Mouse (Mus musculus): ENCODE measurements around the gene Jdp2. TPM values are rescaled to one million over a fixed set of nuclear protein-coding genes. Genes with fewer than 3 reads are reported as not detected.
A peak's percentile ranks its signal among the peaks of the same experiment; 100 is the strongest.
"Not testable (repeated sequence)": the region's sequence is repeated elsewhere in the genome, so short reads cannot be mapped to it uniquely, and the experiment has no call there.

Gene Jdp2
- polyA plus RNA-seq, 1 experiment from 2014 or later = 0.56 TPM

DNA sequence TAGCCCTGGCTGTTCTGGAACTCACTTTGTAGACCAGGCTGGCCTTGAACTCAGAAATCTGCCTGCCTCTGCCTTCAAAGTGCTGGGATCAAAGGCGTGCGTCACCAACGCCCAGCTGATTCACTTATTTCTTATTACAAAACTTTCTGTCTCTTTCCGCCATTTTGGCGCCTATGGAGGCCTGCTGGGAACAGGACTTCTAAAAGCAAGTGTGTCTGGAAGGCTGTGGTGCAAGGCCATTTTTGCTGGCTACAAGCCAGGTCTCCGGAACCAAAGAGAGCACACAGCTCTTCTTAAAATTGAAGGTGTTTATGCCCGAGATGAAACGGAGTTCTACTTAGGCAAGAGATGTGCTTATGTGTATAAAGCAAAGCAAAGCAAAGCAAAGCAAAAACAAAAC, 63.4 kb downstream of the Jdp2 start:
- not testable (repeated sequence) for H3K36me3 ChIP-seq (ENCODE audit: control insufficient read depth, insufficient read depth, low read length)

DNA sequence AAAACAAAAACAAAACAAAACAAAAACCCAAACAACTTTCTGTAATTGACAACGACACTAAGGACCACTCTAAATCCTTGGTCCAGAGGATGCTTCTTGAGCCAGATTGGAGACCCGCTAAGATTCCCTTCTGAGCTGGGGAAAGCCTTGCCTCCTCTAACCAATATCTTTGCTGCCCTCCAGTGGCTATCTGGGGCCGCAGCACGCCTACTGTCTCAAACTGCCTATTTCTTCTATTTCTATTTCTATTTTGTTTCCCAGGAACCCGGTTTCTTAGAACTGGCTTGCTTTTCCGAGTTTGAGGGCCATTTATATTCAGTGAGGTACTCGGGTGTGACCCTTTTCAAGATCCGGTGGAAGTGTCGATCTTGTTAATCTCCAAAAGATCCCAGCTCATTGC, 64.1 kb downstream of the Jdp2 start:
- Histone ChIP-seq H3K4me1 (ENCODE audit: control insufficient read depth, insufficient read depth, low read depth, low read length) (no peaks in the 10 kb centered on the region), H3K4me3 (ENCODE audit: low read length) (no peak overlapping the region), H3K27ac (ENCODE audit: low read depth, low read length) (no peak overlapping the region), H3K4me2 (ENCODE audit: low read length) (peak overlapping the region; percentile 6; the same call in 1 of the 2 replicates), H3K9me3 (ENCODE audit: control insufficient read depth, low read length) (no peaks in the 10 kb centered on the region), H3K36me3 (ENCODE audit: control insufficient read depth, insufficient read depth, low read length) (no peaks in the 10 kb centered on the region), H3K9ac (ENCODE audit: low read depth, low read length) (no peak overlapping the region), H3K27me3 (replicated peaks; ENCODE audit: control insufficient read depth, insufficient read depth, low read length) (no peaks in the 10 kb centered on the region)
- WGBS = 15% methylated on average over 9 of the region's 9 CpGs
- peak; percentile 79 for ATAC-seq

More for the DNA sequence above, 63.4 kb downstream of the Jdp2 start:
- H3K4me3 ChIP-seq (ENCODE audit: low read length); ATAC-seq; H3K4me2 ChIP-seq (ENCODE audit: low read length); H3K27me3 ChIP-seq (replicated peaks; ENCODE audit: control insufficient read depth, insufficient read depth, low read length); H3K9me3 ChIP-seq (ENCODE audit: control insufficient read depth, low read length); H3K9ac ChIP-seq (ENCODE audit: low read depth, low read length); H3K27ac ChIP-seq (ENCODE audit: low read depth, low read length); H3K4me1 ChIP-seq (ENCODE audit: control insufficient read depth, insufficient read depth, low read depth, low read length): not testable (repeated sequence)
- 86% methylated on average over 8 of the region's 8 CpGs for WGBS

DNA sequence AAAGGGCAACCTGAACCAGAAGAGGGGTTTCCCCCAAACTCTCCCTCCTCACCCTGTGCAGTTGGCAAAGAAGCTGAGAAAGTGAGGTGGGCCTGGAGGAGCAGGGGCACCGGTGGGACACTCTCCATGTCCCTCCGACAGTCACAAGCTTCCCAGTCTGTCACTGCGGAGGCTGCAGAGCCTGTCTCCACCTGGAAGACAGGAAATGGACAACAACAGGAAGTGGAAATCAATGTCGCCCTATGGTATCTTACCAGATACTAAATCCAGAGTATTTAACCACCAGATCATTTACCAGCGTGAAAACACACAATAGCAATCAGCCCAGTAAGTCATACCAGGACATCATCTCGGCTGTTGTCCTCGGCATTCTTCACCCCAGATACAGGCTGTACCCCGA, 67.3 kb downstream of the Jdp2 start:
- H3K9ac ChIP-seq (ENCODE audit: low read depth, low read length) = no peak overlapping the region
- no peak for ATAC-seq
- WGBS = 92% methylated on average over 8 of the region's 8 CpGs

DNA sequence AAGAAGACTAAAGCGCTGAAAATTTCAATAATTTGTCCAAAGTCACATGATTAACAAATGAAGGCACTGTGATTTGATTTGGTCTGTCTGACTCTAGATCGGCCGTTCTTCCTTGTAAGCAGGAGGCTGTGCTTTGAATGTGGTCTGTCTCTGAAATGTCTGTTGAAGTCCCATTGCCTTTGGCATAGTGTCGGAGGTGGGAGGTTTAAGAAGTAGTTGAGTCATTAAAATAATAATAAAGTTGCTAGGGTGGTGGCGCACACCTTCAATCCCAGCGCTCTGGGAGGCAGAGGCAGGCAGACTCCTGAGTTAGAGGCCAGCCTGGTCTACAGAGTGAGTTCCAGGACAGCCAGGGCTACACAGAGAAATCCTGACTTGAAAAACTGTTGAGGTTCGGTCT, 68.2 kb downstream of the Jdp2 start:
- no peak overlapping the region for H3K4me2 ChIP-seq (ENCODE audit: low read length)
- H3K4me3 ChIP-seq (ENCODE audit: low read length) = no peak overlapping the region
- H3K9me3 ChIP-seq (ENCODE audit: control insufficient read depth, low read length) = no peaks in the 10 kb centered on the region
- H3K27ac ChIP-seq (ENCODE audit: low read depth, low read length) = no peak overlapping the region
- 94% methylated on average over 7 of the region's 7 CpGs for WGBS
- ATAC-seq = no peak
- H3K4me1 ChIP-seq (ENCODE audit: control insufficient read depth, insufficient read depth, low read depth, low read length) = no peaks in the 10 kb centered on the region
- no peaks in the 10 kb centered on the region for H3K36me3 ChIP-seq (ENCODE audit: control insufficient read depth, insufficient read depth, low read length)
- H3K27me3 ChIP-seq (replicated peaks; ENCODE audit: control insufficient read depth, insufficient read depth, low read length) = no peaks in the 10 kb centered on the region
- no peak overlapping the region for H3K9ac ChIP-seq (ENCODE audit: low read depth, low read length)

More for the DNA sequence above, 67.3 kb downstream of the Jdp2 start:
- no peaks in the 10 kb centered on the region for H3K4me1 ChIP-seq (ENCODE audit: control insufficient read depth, insufficient read depth, low read depth, low read length)
- no peak overlapping the region for H3K4me3 ChIP-seq (ENCODE audit: low read length)
- H3K4me2 ChIP-seq (ENCODE audit: low read length) = no peak overlapping the region
- H3K27me3 ChIP-seq (replicated peaks; ENCODE audit: control insufficient read depth, insufficient read depth, low read length) = no peaks in the 10 kb centered on the region
- no peaks in the 10 kb centered on the region for H3K9me3 ChIP-seq (ENCODE audit: control insufficient read depth, low read length)
- H3K27ac ChIP-seq (ENCODE audit: low read depth, low read length) = no peak overlapping the region
- no peaks in the 10 kb centered on the region for H3K36me3 ChIP-seq (ENCODE audit: control insufficient read depth, insufficient read depth, low read length)

DNA sequence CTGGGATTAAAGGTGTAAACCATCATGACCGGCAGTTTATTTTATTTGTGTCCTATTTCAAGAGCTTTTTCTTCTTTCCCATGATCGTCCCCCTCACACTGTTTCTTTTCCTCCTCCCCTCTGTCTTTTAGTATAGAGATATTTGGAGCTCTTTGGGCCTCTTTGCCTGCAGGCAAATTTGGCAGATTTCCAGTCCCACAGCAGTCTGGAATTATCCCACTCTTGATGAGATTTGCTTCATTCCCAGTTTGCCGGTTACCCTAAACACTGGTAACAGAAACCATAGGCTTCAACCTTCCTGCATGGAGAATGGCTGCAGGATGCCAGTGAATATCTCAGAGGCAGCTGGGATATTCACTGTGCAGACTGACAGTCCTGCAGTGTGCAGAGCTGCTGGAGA, 69.9 kb downstream of the Jdp2 start:
- Histone ChIP-seq H3K4me3 (ENCODE audit: low read length) (no peak overlapping the region), H3K9me3 (ENCODE audit: control insufficient read depth, low read length) (no peaks in the 10 kb centered on the region), H3K27ac (ENCODE audit: low read depth, low read length) (no peak overlapping the region), H3K36me3 (ENCODE audit: control insufficient read depth, insufficient read depth, low read length) (no peaks in the 10 kb centered on the region), H3K4me2 (ENCODE audit: low read length) (no peak overlapping the region), H3K9ac (ENCODE audit: low read depth, low read length) (no peak overlapping the region), H3K27me3 (replicated peaks; ENCODE audit: control insufficient read depth, insufficient read depth, low read length) (no peaks in the 10 kb centered on the region), H3K4me1 (ENCODE audit: control insufficient read depth, insufficient read depth, low read depth, low read length) (no peaks in the 10 kb centered on the region)
- no peak for ATAC-seq
- 43% methylated on average over 3 of the region's 3 CpGs for WGBS

DNA sequence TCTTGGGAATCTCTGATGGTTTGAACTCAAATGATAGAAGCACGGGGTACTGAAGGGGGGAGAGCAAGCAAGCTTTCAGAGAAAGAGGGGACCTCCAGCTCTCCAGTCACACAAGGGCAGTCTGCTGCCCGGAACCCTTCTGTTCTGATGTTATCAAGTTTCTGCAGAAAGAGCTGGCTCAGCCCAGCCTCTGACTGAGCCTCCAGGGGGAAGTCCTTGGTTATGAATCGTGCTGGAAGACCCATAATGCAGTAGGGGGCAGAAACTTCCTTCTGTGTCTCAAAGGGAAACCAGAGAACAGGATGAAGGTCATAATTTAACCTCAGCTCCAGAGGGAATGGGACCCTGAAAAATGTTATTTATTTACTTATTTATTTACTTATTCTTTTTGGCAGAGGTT, 71.3 kb downstream of the Jdp2 start:
- Histone ChIP-seq H3K4me3 (ENCODE audit: low read length) (no peak overlapping the region), H3K27ac (ENCODE audit: low read depth, low read length) (no peak overlapping the region), H3K4me2 (ENCODE audit: low read length) (no peak overlapping the region), H3K4me1 (ENCODE audit: control insufficient read depth, insufficient read depth, low read depth, low read length) (no peaks in the 10 kb centered on the region), H3K36me3 (ENCODE audit: control insufficient read depth, insufficient read depth, low read length) (no peaks in the 10 kb centered on the region), H3K27me3 (replicated peaks; ENCODE audit: control insufficient read depth, insufficient read depth, low read length) (no peaks in the 10 kb centered on the region), H3K9ac (ENCODE audit: low read depth, low read length) (no peak overlapping the region), H3K9me3 (ENCODE audit: control insufficient read depth, low read length) (no peaks in the 10 kb centered on the region)
- WGBS = 74% methylated on average over 3 of the region's 3 CpGs
- no peak for ATAC-seq

DNA sequence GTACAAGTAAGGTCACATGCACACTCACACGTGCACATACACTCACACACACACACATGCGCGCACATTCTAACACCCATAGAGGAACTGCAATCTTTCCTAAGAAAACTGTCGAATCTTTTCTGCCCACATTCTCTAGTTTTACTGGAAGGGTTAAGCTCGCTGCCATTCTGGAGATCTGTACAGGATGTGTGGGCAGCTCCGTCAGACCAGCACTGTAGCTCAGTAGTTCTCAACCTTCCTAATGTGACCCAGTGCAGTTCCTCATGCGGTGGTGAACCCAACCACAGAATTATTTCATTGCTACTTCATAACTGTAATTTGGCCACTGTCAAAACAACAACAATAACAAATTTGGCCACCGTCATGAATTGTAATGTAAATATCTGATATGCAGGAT, 75.1 kb downstream of the Jdp2 start:
- Histone ChIP-seq H3K4me3 (ENCODE audit: low read length) (no peak overlapping the region), H3K27ac (ENCODE audit: low read depth, low read length) (no peak overlapping the region), H3K4me1 (ENCODE audit: control insufficient read depth, insufficient read depth, low read depth, low read length) (no peaks in the 10 kb centered on the region), H3K9ac (ENCODE audit: low read depth, low read length) (no peak overlapping the region), H3K9me3 (ENCODE audit: control insufficient read depth, low read length) (no peaks in the 10 kb centered on the region), H3K4me2 (ENCODE audit: low read length) (no peak overlapping the region), H3K27me3 (replicated peaks; ENCODE audit: control insufficient read depth, insufficient read depth, low read length) (no peaks in the 10 kb centered on the region), H3K36me3 (ENCODE audit: control insufficient read depth, insufficient read depth, low read length) (no peaks in the 10 kb centered on the region)
- no peak for ATAC-seq
- WGBS = 92% methylated on average over 8 of the region's 8 CpGs

DNA sequence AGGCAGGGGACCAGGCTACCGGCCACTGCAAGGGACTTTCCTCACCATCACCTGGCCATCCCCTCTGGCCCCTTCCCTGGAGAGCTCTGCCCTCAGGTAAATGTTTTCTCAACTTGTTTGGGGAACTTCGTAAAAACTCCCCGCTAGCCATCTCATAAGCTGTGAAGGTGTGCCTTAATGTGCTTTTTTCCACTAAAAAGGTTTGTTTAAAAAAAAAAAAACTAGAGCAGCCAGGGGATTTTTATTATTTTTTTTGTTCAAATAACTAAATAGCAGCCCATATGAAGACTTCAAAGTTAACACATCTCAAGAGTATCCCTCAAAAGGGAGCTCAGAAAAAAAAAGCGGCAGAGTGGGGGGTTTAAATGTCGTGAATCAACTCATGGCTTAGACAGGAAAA, 80.3 kb downstream of the Jdp2 start:
- H3K27me3 ChIP-seq (replicated peaks; ENCODE audit: control insufficient read depth, insufficient read depth, low read length) = no peaks in the 10 kb centered on the region
- no peaks in the 10 kb centered on the region for H3K36me3 ChIP-seq (ENCODE audit: control insufficient read depth, insufficient read depth, low read length)
- no peak overlapping the region for H3K4me3 ChIP-seq (ENCODE audit: low read length)
- no peaks in the 10 kb centered on the region for H3K4me1 ChIP-seq (ENCODE audit: control insufficient read depth, insufficient read depth, low read depth, low read length)
- 91% methylated on average over 5 of the region's 5 CpGs for WGBS
- no peak for ATAC-seq
- no peak overlapping the region for H3K9ac ChIP-seq (ENCODE audit: low read depth, low read length)
- H3K4me2 ChIP-seq (ENCODE audit: low read length) = no peak overlapping the region
- no peak overlapping the region for H3K27ac ChIP-seq (ENCODE audit: low read depth, low read length)
- H3K9me3 ChIP-seq (ENCODE audit: control insufficient read depth, low read length) = no peaks in the 10 kb centered on the region

DNA sequence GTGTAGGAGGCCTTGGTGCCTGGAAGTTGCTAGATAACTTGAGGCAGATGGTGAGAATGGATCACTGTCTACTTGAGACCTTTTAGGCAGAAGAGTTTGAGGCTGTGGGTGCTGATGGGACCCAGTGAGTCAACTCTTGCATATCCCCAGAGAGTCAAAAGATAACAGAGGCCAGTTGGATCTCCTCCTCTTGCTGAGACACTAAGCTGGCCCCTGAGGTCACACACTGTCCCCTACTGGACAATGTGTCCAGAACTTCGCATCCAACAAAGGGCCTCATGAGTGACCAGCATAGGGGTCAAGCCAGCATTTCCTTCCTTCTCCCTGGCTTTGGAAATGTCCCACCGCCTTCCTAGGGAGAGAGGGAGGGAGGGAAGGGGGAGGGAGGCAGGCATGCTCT, 81.0 kb downstream of the Jdp2 start:
- no peak overlapping the region for H3K9ac ChIP-seq (ENCODE audit: low read depth, low read length)
- H3K4me2 ChIP-seq (ENCODE audit: low read length) = no peak overlapping the region
- WGBS = 68% methylated on average over 1 of the region's 2 CpGs
- no peaks in the 10 kb centered on the region for H3K4me1 ChIP-seq (ENCODE audit: control insufficient read depth, insufficient read depth, low read depth, low read length)
- no peak overlapping the region for H3K4me3 ChIP-seq (ENCODE audit: low read length)
- no peak overlapping the region for H3K27ac ChIP-seq (ENCODE audit: low read depth, low read length)
- no peaks in the 10 kb centered on the region for H3K9me3 ChIP-seq (ENCODE audit: control insufficient read depth, low read length)
- H3K27me3 ChIP-seq (replicated peaks; ENCODE audit: control insufficient read depth, insufficient read depth, low read length) = no peaks in the 10 kb centered on the region
- H3K36me3 ChIP-seq (ENCODE audit: control insufficient read depth, insufficient read depth, low read length) = no peaks in the 10 kb centered on the region
- ATAC-seq = no peak

DNA sequence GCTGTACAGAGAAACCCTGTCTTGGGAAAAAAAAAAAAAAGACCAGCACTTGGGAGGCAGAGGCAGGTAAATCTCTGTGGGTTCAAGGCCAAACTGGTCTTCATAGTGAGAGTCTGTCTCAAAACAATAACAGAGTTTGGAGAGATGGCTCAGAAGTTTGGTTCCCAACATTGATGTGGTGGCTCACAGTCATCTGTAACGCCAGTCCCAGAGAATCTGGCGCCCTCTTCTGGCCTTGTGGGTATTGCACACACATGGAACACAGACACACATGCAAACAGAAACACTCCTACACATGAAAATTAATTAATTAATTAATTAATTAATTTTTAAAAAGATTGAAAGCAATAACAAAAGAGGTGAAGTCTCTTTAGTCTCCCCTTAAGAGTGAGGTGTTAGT, 83.5 kb downstream of the Jdp2 start:
- H3K9me3 ChIP-seq (ENCODE audit: control insufficient read depth, low read length) = no peaks in the 10 kb centered on the region
- 42% methylated on average over 2 of the region's 2 CpGs for WGBS
- no peak for ATAC-seq

More for the DNA sequence above, 83.5 kb downstream of the Jdp2 start:
- Histone ChIP-seq H3K27me3 (replicated peaks; ENCODE audit: control insufficient read depth, insufficient read depth, low read length) (no peaks in the 10 kb centered on the region), H3K36me3 (ENCODE audit: control insufficient read depth, insufficient read depth, low read length) (no peaks in the 10 kb centered on the region), H3K27ac (ENCODE audit: low read depth, low read length) (no peak overlapping the region), H3K4me1 (ENCODE audit: control insufficient read depth, insufficient read depth, low read depth, low read length) (no peaks in the 10 kb centered on the region), H3K9ac (ENCODE audit: low read depth, low read length) (no peak overlapping the region), H3K4me2 (ENCODE audit: low read length) (no peak overlapping the region), H3K4me3 (ENCODE audit: low read length) (no peak overlapping the region)
